Mouse (Mus musculus): Measurements from ENCODE around the gene Rtn1.
A peak's percentile ranks its signal among the peaks of the same experiment; 100 is the strongest.

Gene Rtn1

GRCm38 (mm10) chr12:72408954-72409353 lies at the start of gene Rtn1:
Gene Rtn1 (minus strand): TSS chr12:72409054.
- DNase-seq (ENCODE audit: low spot score in 2 of 2): peak in 1 of 2 experiments; percentile 15

DNA sequence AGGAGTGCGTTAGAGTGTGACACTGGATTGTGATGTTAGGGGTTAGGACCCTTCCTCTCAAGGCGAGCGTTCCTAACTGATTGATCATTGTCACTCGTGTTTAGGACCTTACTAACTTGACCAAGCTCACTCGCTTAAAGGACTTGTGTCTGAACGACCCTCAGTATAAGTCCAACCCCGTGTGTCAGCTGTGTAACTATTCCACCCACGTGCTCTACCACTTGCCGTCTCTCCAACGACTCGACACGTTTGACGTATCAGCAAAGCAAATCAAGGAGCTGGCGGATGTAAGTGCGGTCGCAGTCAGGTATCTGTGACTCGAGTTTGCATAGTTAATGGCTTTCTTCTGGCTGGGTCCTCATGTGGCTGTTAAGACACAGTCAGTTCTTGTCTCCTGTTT lies 45.1 kb upstream of the Rtn1 start:
- no peak for DNase-seq (ENCODE audit: low spot score in 2 of 2)

DNA sequence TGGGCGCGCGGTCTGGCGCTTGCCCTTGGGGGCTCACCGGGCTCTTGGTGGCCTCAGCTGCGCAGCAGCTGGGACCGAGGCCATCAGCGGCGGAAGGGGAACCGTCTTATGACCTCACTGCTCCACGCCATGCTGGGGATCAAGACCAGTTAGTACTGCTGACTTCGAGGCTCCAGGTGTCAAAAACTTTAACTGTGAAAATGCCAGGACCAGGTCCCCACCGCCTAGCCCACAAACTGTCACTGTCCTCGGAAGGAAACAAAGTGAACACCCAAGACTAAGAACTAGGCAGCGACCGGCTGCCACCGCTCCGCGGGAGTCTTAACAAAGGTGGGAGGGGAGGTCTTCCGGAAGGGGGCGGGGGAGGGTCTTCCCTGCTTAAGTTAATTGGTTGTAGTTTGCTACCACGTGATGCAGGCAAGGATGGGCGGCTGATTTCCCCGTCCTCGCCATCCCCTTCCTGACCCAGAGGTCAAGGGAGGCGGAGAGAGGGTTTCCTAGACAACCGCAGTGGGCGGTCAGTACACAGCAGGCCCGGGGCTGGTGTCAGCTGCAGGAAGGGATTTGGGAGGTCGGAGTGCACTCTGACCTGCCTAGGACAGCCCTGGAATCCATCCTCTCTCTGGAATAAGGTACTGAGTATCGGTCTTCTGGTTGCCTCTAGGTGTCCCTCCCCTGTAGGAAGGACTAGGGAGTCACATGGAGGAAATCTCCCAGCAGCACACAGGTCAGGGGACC lies 33.2 kb upstream of the Rtn1 start, which contains the start of gene Lrrc9:
TSS of gene Lrrc9 (plus strand) at position 28 of the 738 bp plus-strand sequence.
- peak; percentile 66 to 71 for DNase-seq (ENCODE audit: low spot score in 2 of 2)

GRCm38 (mm10) chr12:72438961-72439480 lies 30.2 kb upstream of the Rtn1 start:
- DNase-seq (ENCODE audit: low spot score in 2 of 2): no peak

DNA sequence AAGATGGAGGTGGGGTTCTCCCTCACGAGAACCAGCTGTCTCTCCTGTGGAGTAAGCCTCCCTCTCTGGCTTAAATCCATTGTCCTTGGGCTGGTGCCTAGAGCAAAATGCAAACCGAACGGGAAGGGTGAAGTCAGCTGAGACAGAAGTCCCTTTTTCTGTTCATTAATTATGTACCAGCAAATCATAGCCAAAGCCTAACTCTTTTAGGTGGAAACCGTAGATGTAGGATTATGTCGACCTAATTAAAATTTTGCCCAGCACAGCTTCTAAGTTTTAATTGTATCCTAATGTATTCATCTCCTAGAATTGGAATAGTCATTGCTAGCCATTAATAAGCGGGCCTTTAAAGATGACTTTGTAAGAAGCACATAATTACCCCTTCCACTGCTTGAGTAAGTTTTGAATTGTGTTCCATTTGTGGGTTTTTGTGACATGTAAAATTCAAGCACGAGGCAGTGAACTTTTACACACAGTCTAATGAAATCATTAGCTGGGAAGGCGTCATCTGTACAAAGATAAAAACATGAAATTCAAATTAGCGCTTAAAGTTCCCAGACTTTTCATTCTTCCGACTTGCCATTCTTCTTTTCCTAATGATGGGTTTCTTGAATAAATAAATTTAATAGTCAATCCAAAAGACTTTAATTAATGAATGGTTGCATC lies 29.0 kb upstream of the Rtn1 start:
- DNase-seq (ENCODE audit: low spot score in 2 of 2): peak; percentile 27 to 43

DNA sequence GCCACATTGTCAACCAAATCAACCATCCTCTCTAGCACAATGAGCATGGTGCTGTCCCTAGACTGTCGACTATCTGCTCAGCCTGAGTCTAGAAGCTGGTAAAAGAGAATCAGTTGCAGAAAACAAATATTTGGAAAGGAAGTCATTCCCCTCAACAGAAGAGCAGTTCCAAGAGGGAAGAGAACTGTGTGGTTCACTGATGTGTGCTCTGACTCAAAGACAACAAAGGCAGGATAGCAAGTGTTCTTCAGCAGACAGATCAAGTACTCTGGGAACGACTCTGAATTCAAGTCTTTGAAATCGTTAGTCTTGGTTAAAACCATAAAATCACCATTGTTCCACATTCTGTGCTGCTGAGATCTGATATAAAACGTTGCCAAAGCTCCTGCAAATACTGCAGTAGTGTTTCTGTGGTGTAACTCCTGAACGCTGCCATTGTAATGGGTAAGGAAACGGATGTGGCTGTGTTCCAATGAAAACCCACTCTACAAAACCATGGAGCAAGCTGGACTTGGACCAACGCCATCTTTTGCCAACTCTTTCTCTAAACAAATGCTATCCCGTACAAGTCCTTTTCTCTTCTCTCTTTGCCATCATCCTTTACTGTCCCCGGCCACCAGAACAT lies 24.5 kb upstream of the Rtn1 start:
- DNase-seq (ENCODE audit: low spot score in 2 of 2): peak; percentile 51 to 56

GRCm38 (mm10) chr12:72432209-72432608 lies 23.4 kb upstream of the Rtn1 start:
- DNase-seq (ENCODE audit: low spot score in 2 of 2): peak in 1 of 2 experiments; percentile 19

DNA sequence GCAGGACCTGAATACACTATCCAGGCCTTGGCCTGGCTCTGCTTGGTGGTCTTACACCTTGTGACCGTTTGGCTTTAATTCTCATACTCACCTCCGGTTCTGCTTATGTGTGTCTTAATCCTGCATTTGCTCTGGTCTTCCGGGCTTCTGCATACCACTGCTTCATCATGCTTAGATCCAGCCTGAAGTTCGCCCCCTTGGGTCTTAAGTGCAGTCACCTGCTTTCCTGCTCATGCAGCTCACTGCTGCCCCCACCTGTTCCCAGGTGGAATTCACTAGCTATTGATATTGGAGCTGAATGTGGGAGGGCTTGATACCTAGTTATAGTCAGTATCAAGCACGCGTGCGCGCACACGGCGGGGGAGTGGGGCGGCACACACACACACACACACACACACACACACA lies 18.9 kb upstream of the Rtn1 start:
- DNase-seq (ENCODE audit: low spot score in 2 of 2): peak; percentile 85 to 87

DNA sequence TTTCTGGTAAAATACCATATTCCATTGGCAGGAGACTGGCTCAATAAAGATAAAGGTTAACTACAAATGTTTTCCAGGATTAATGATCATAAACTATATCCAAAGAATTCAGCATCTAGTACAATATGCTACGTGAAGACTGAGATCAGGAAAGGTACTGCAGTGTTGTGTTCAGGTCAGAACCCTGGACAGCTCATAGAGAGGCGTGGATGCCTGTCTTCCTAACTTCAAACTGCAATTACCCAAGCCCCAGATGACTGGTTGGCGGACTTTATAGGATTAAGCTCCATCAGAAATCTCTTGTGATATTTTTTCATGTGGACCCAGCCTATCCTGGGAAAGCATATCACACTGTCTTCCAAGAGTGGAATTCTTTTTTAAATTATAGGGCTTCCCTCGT lies 13.8 kb upstream of the Rtn1 start:
- DNase-seq (ENCODE audit: low spot score in 2 of 2): no peak

DNA sequence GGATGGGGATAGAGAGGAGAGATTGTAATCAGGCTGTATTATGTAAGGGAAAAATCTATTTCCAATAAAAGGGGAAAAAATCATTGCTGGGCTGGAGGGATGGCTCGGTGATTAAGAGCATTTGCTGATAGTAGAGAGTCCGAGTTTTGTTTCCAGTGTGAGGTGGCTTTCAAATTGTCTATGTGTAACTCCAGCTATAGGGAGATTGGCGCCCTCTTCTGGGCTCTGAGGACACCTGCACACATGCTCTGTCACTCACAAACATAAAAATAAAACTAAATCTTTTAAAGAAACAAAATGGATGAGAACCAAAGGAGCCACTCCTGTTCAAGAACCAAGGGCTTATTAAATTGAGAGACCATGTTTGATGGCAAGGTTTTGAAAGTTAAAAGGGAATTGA lies 8.9 kb upstream of the Rtn1 start:
- peak; percentile 21 to 44 for DNase-seq (ENCODE audit: low spot score in 2 of 2)

DNA sequence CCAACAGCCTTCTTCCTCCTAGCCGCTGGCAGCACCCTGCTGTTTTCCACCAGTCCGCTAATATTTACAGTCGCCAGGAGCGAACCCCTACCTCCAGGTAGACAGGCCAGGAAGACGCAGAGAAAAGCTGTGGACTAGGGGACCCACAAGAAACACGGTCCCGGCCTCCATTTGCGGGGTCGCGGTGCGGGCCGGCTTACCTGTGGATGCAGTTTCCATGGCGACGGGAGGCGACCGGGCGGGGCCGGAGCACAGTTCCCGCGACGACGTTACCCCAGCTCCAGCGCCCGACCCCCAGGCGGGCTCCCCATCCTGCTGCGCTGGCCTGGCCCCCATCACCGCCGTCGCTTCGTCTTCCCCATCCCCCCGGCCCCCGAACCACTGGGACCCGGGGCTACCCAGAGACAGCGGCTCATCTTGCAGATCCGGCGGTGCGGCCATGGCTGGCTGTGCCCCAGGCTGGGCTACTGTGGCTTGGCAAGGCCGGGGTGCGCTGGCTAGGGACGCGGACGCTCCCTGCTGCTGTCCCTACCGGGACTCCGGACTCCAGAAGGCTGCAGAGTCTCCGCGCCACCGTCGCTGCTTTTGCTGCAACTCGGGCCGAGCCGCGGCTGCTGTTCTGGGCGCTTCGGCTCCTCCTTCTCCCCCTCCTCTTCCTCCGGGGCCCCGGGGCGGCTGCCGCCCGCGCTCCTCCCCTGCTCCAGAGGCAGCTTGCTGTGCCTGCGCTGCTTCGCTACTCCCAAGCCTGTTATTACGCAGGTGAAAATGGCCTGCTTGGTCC lies 553 bp downstream of the Rtn1 start:
- DNase-seq (ENCODE audit: low spot score in 2 of 2): peak; percentile 82 to 85

GRCm38 (mm10) chr12:72407721-72408110 lies 1.1 kb downstream of the Rtn1 start:
- DNase-seq (ENCODE audit: low spot score in 2 of 2): peak; percentile 40 to 42

DNA sequence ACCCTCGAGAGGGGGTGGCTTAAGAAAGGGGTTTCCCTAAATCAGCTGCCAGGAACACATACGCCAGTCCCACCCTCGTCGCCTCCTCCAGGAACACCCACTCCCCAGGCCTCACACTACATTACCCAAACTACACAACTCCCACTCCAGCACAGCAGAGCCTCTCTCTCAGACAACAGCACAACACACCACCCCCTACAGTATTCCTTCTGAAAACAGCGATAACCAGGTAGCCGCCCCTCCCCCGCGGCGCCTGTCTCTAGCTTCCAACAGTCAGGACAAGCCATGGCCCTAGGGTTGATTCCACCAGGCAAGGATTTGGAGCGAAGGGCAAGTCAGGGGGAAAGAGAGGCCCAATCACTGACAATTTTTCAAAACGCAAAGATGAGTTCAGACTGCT lies 1.7 kb downstream of the Rtn1 start:
- peak; percentile 48 to 51 for DNase-seq (ENCODE audit: low spot score in 2 of 2)

DNA sequence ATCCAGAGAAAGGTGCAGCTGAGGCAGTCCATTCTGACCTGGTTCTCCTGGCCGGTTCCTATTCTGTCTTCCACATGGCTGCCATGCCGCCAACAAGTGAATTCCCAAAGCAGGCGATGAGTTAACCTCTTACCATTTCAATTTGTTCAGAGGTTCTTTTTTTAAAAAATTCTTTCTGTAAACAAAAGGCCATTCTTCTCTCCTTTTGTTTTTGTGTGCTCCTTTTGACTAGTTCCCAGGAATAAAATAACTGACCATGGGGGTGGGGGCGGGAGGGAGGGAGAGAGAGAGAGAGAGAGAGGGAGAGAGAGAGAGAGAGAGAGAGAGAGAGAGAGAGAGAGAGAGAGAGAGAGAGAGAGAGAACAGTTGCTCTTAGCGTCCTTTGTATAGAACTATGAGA lies 3.8 kb downstream of the Rtn1 start:
- no peak for DNase-seq (ENCODE audit: low spot score in 2 of 2)

DNA sequence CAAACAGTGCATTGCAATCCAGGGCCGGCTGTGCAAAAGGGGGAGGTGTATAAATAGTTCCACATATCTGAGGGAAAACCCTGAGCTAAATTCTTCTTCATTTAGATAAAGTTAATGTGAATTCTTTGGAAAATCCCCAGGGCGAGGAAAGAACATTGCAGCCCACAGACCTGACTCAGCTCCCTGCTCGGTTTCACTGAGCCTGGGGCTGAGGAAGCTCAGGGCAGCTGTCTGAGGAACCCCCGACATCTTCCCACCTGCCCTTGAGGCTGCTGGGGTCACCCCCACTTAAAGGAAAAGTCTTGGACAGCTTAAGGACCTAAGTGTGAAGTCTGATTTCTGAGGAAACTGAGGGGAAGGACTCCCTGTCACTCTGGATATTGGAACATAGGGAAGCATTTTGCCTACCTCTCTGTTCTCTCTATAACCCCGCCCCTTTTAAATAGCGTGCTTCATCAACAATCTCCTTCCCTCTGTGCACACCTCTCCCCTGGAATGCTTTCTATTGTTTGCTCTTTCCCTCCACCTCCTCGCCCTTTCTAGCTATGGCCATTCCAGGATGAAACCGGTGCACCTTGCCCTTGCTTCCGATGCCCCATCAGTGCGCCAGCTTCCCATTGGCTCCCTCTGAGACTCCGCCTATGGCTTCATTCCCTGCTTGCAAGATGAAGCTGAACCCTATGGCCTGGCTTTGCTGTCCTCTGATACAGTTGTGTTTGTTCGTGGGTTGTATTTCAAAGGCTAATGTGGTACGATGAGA lies 15.6 kb downstream of the Rtn1 start:
- no peak for DNase-seq (ENCODE audit: low spot score in 2 of 2)

- no peak for DNase-seq (ENCODE audit: low spot score in 2 of 2)
Observed at GRCm38 (mm10) chr12:72390346-72390745, 18.5 kb downstream of the Rtn1 start.

DNA sequence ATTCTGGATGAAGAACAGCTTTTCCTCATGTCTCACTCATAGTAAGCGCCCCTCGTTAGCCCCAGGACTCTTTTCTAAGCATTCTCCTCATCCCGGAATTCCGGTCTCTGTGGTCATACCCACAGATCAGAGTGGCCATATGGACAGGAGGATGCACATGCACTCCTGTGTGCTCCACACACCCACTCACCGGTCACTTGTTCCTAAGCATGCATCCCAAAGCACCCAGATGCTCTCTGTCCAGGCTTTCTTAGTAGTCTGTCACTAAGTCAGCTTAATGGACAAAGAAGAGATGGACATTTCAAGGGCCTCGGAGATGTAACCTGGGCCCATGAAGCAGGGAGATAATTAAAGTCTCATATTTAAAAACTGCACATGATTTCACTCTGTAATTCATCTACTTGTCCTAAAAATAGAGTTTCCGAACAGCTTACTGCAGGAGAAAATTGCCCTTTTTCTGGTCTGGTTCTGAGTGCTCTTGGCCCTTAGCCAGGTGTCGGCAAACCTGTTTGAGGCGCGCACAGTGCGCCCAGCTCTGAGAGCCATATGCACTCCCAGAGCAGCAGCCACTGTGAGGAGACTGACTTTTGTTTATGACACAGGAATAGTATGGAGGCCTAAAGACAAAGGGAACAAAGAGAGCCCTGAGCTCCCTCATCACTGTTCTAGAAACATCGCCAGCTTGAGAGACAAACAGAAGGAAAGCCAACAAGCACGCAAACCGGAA lies 19.3 kb downstream of the Rtn1 start:
- no peak for DNase-seq (ENCODE audit: low spot score in 2 of 2)

GRCm38 (mm10) chr12:72388835-72389234 lies 20.0 kb downstream of the Rtn1 start:
- peak in 1 of 2 experiments; percentile 12 for DNase-seq (ENCODE audit: low spot score in 2 of 2)

GRCm38 (mm10) chr12:72388135-72388534 lies 20.7 kb downstream of the Rtn1 start:
- DNase-seq (ENCODE audit: low spot score in 2 of 2): no peak

- no peak for DNase-seq (ENCODE audit: low spot score in 2 of 2)
Observed at GRCm38 (mm10) chr12:72376309-72376708, 32.5 kb downstream of the Rtn1 start.

Data from right cerebral cortex, postnatal 10 days (tissue).